Mouse (Mus musculus): ENCODE measurements around the gene Rpl4.
A peak's percentile ranks its signal among the peaks of the same experiment; 100 is the strongest.
"Not testable (repeated sequence)": the region's sequence is repeated elsewhere in the genome, so short reads cannot be mapped to it uniquely, and the experiment has no call there.

GRCm38 (mm10) chr9:64138896-64139295, 34.3 kb upstream of the Rpl4 start:
- peak; percentile 43 for TF ChIP-seq CTCF (IDR thresholded peaks at IDR 0.05; ENCODE audit: low read depth, low read length)
- TF ChIP-seq POLR2A (IDR thresholded peaks at IDR 0.05; ENCODE audit: borderline replicate concordance, low read depth, low read length) = not testable (repeated sequence)

All from bone marrow macrophage, adult 2 months (primary cell).